Mouse (Mus musculus): Measurements from ENCODE around the gene Ccdc142. TPM values are rescaled to one million over a fixed set of nuclear protein-coding genes. Genes with fewer than 3 reads are reported as not detected.

Gene Ccdc142
- polyA plus RNA-seq, 1 experiment, result 2.0 TPM

GRCm38 (mm10) chr6:83151721-83152120 is 50.3 kb downstream of the Ccdc142 start:
- no peak overlapping the region for H3K4me3 ChIP-seq (replicated peaks)
- H3K4me1 ChIP-seq, result peaks cover 44% of the 10 kb centered on the region
- TF ChIP-seq GATA1 (IDR thresholded peaks at IDR 0.05; ENCODE audit: borderline replicate concordance, low read length) (no peak), FLI1 (IDR thresholded peaks at IDR 0.05; ENCODE audit: low read length) (no peak)
- peaks cover 56% of the 10 kb centered on the region for H3K27me3 ChIP-seq (replicated peaks)
- no peaks in the 10 kb centered on the region for H3K9me3 ChIP-seq
- peaks cover 49% of the 10 kb centered on the region for H3K36me3 ChIP-seq (replicated peaks; ENCODE audit: low read length)

- Histone ChIP-seq H3K27me3 (replicated peaks) (peaks cover 46% of the 10 kb centered on the region), H3K36me3 (replicated peaks; ENCODE audit: low read length) (peaks cover 38% of the 10 kb centered on the region), H3K4me1 (peaks cover 36% of the 10 kb centered on the region), H3K9me3 (no peaks in the 10 kb centered on the region), H3K4me3 (replicated peaks) (no peak overlapping the region)
- TF ChIP-seq GATA1 (IDR thresholded peaks at IDR 0.05; ENCODE audit: borderline replicate concordance, low read length) (no peak), FLI1 (IDR thresholded peaks at IDR 0.05; ENCODE audit: low read length) (no peak)
These were observed 51.6 kb downstream of the Ccdc142 start for GRCm38 (mm10) chr6:83153038-83153437.

- Histone ChIP-seq H3K9me3 (no peaks in the 10 kb centered on the region), H3K27me3 (replicated peaks) (peaks cover 45% of the 10 kb centered on the region), H3K4me3 (replicated peaks) (no peak overlapping the region), H3K36me3 (replicated peaks; ENCODE audit: low read length) (peaks cover 35% of the 10 kb centered on the region), H3K4me1 (peaks cover 36% of the 10 kb centered on the region)
- TF ChIP-seq FLI1 (IDR thresholded peaks at IDR 0.05; ENCODE audit: low read length), result no peak
- no peak for TF ChIP-seq GATA1 (IDR thresholded peaks at IDR 0.05; ENCODE audit: borderline replicate concordance, low read length)
These were observed 52.1 kb downstream of the Ccdc142 start for GRCm38 (mm10) chr6:83153485-83153884.

- Histone ChIP-seq H3K9me3 (no peaks in the 10 kb centered on the region), H3K4me3 (replicated peaks) (peak overlapping the region; percentile 93), H3K27me3 (replicated peaks) (peaks cover 37% of the 10 kb centered on the region), H3K36me3 (replicated peaks; ENCODE audit: low read length) (peaks cover 18% of the 10 kb centered on the region), H3K4me1 (peaks cover 34% of the 10 kb centered on the region)
- TF ChIP-seq FLI1 (IDR thresholded peaks at IDR 0.05; ENCODE audit: low read length) (no peak), GATA1 (IDR thresholded peaks at IDR 0.05; ENCODE audit: borderline replicate concordance, low read length) (no peak)
These were observed 54.3 kb downstream of the Ccdc142 start for GRCm38 (mm10) chr6:83155552-83156238.

GRCm38 (mm10) chr6:83156259-83156684 is 54.9 kb downstream of the Ccdc142 start, which contains the start of the genes Wdr54 and 1700003E16Rik:
Wdr54 (minus strand) TSS chr6:83156397.
1700003E16Rik (plus strand) TSS chr6:83156404.
- Histone ChIP-seq H3K4me3 (replicated peaks) (peak within 1 kb of the TSS; percentile 93), H3K9me3 (no peaks in the 10 kb centered on the region), H3K4me1 (peaks cover 34% of the 10 kb centered on the region), H3K36me3 (replicated peaks; ENCODE audit: low read length) (peaks cover 16% of the 10 kb centered on the region), H3K27me3 (replicated peaks) (peaks cover 43% of the 10 kb centered on the region)
- no peak for TF ChIP-seq GATA1 (IDR thresholded peaks at IDR 0.05; ENCODE audit: borderline replicate concordance, low read length)
- no peak for TF ChIP-seq FLI1 (IDR thresholded peaks at IDR 0.05; ENCODE audit: low read length)

Other genes starting within 250 kb of the Ccdc142 start
- gene Sema4f, start 161.8 kb upstream of the Ccdc142 start, polyA plus RNA-seq (2012; ENCODE audit: insufficient read depth, low replicate concordance), result not detected in 2 replicates
- gene M1ap, start 154.7 kb upstream of the Ccdc142 start, polyA plus RNA-seq (2012; ENCODE audit: insufficient read depth, low replicate concordance), result 3.6 and 5.2 TPM in 2 replicates
- 159 and 256 TPM in 2 replicates for gene Dok1, start 68.1 kb upstream of the Ccdc142 start, polyA plus RNA-seq (2012; ENCODE audit: insufficient read depth, low replicate concordance)
- gene Loxl3, start 67.4 kb upstream of the Ccdc142 start, polyA plus RNA-seq (2012; ENCODE audit: insufficient read depth, low replicate concordance), result 0.40 and 4.2 TPM in 2 replicates
- gene Aup1, start 47.1 kb upstream of the Ccdc142 start, polyA plus RNA-seq (2012; ENCODE audit: insufficient read depth, low replicate concordance), result 1,695 and 4,915 TPM in 2 replicates
- gene Htra2, start 46.3 kb upstream of the Ccdc142 start, polyA plus RNA-seq (2012; ENCODE audit: insufficient read depth, low replicate concordance), result 27.7 and 49.5 TPM in 2 replicates
- gene Dqx1, start 43.8 kb upstream of the Ccdc142 start, polyA plus RNA-seq (2012; ENCODE audit: insufficient read depth, low replicate concordance), result 0.22 TPM in 1 of 2 replicates, not detected in the other
- not detected in 2 replicates for gene Tlx2, start 31.3 kb upstream of the Ccdc142 start, polyA plus RNA-seq (2012; ENCODE audit: insufficient read depth, low replicate concordance)
- 6.8 and 7.3 TPM in 2 replicates for gene Pcgf1, start 23.7 kb upstream of the Ccdc142 start, polyA plus RNA-seq (2012; ENCODE audit: insufficient read depth, low replicate concordance)
- 3.3 TPM in 1 of 2 replicates, not detected in the other for gene Lbx2, start 15.2 kb upstream of the Ccdc142 start, polyA plus RNA-seq (2012; ENCODE audit: insufficient read depth, low replicate concordance)
- gene Gm42688, start within 50 bp of the Ccdc142 start, polyA plus RNA-seq (2012; ENCODE audit: insufficient read depth, low replicate concordance), result 0.99 and 2.7 TPM in 2 replicates
- 9.6 and 78.7 TPM in 2 replicates for gene Mrpl53, start 7.4 kb downstream of the Ccdc142 start, polyA plus RNA-seq (2012; ENCODE audit: insufficient read depth, low replicate concordance)
- 76.1 and 165 TPM in 2 replicates for gene Mogs, start 13.9 kb downstream of the Ccdc142 start, polyA plus RNA-seq (2012; ENCODE audit: insufficient read depth, low replicate concordance)
- 86.6 and 121 TPM in 2 replicates for gene Wbp1, start 20.0 kb downstream of the Ccdc142 start, polyA plus RNA-seq (2012; ENCODE audit: insufficient read depth, low replicate concordance)
- gene Ino80b, start 23.8 kb downstream of the Ccdc142 start, polyA plus RNA-seq (2012; ENCODE audit: insufficient read depth, low replicate concordance), result 201 and 370 TPM in 2 replicates
- gene Rtkn, start 33.9 kb downstream of the Ccdc142 start, polyA plus RNA-seq (2012; ENCODE audit: insufficient read depth, low replicate concordance), result 15.8 and 48.5 TPM in 2 replicates
- gene Wdr54, start 54.8 kb downstream of the Ccdc142 start, polyA plus RNA-seq (2012; ENCODE audit: insufficient read depth, low replicate concordance), result 2.0 and 13.3 TPM in 2 replicates
- gene 1700003E16Rik, start 54.8 kb downstream of the Ccdc142 start, polyA plus RNA-seq (2012; ENCODE audit: insufficient read depth, low replicate concordance), result 0.36 TPM in 1 of 2 replicates, not detected in the other
- 113 and 905 TPM in 2 replicates for gene Dctn1, start 64.3 kb downstream of the Ccdc142 start, polyA plus RNA-seq (2012; ENCODE audit: insufficient read depth, low replicate concordance)
- gene Slc4a5, start 118.2 kb downstream of the Ccdc142 start, polyA plus RNA-seq (2012; ENCODE audit: insufficient read depth, low replicate concordance), result 0.32 TPM in 1 of 2 replicates, not detected in the other
- 17.8 and 30.5 TPM in 2 replicates for gene Mthfd2, start 224.3 kb downstream of the Ccdc142 start, polyA plus RNA-seq (2012; ENCODE audit: insufficient read depth, low replicate concordance)
- gene Mob1a, start 224.4 kb downstream of the Ccdc142 start, polyA plus RNA-seq (2012; ENCODE audit: insufficient read depth, low replicate concordance), result 20.8 and 26.9 TPM in 2 replicates
- gene Bola3, start 247.5 kb downstream of the Ccdc142 start, polyA plus RNA-seq (2012; ENCODE audit: insufficient read depth, low replicate concordance), result 46.0 and 113 TPM in 2 replicates

All from megakaryocyte, embryonic 14.5 days (primary cell).